Mouse (Mus musculus) frontal cortex, adult 2 months (tissue): ENCODE data around the gene Tet2. TPM values are rescaled to one million over a fixed set of nuclear protein-coding genes. Genes with fewer than 3 reads are reported as not detected.
A peak's percentile ranks its signal among the peaks of the same experiment; 100 is the strongest.

Experiments used
- DNase-seq, 2 experiments: peaks; one replicate each; pipeline ENCODE4 v3.0.0; 2022; ENCODE audit warnings: low spot score in 1 of 2; ENCODE audit errors: extremely low spot score in 1 of 2
- polyA plus RNA-seq: library from polyadenylated mRNA; depleted of rRNA; stranded (reverse); fragments of >200 nt; gene quantifications from 2 replicates; pipeline ENCODE4 v1.2.3, GENCODE M21; 2012

Tet2 gene
- polyA plus RNA-seq, 1 experiment = 33.1 TPM

GRCm38 (mm10) chr3:133523191-133523590, 21.7 kb downstream of the Tet2 start:
- DNase-seq = no peak

DNA sequence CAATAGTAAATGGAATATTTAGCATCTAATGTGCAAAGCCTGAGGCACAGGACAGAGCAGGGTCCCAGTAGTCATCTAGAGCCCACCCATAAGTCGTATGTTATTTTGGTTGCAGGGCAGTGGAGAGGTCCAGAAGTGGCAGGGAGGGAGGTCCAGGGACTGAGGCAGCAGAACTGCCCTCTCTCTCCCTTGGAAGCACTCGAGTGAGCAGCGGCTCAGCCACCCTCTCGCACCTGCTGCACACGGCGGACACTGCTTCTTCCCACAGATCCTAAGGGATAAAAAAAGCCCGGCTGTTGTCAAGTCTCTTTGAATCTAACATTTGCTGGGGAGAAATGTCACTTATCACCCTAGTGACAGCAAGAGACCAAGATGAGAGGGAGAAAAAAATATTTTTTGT, 22.6 kb downstream of the Tet2 start:
- no peak for DNase-seq

DNA sequence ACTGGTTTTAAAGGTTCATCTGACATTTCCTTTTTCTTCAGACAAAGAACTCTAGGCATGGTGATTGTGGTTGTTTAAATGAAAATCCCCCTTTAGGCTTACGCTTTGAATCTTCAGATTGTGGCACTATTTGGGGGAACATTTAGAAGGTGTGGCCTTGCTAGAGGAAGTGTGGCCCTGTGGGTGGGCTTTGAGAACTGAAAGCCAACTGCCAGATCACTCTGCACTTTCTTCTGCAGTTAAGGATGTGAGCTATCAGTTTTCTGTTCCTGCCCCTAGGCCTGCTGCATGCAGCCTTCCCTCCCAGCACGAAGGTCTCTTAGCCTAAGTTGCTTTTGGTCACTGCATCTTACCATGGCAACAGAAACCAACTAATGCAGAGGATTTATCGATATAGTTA, 26.1 kb downstream of the Tet2 start:
- no peak for DNase-seq

GRCm38 (mm10) chr3:133518116-133518515, 26.8 kb downstream of the Tet2 start:
- DNase-seq = no peak

DNA sequence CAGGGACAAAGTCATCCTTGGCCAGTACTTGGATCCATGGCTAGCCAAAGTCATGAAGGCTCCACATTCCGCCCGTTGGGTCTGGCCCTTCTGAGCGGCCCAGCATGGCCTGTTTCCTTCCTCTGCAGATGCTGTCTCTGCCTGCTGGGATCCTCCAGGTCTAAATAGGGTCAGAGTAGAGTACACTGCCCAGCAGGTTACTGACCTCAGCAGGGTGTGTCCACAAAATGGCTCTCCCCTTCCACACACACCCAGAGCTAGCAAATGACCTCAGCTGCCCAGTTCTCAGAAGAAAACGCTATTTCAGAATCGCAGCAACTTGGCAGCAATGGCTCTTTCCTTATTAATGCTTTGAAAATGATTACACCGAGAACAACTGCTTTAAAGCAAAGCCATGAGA, 27.5 kb downstream of the Tet2 start:
- DNase-seq = no peak

DNA sequence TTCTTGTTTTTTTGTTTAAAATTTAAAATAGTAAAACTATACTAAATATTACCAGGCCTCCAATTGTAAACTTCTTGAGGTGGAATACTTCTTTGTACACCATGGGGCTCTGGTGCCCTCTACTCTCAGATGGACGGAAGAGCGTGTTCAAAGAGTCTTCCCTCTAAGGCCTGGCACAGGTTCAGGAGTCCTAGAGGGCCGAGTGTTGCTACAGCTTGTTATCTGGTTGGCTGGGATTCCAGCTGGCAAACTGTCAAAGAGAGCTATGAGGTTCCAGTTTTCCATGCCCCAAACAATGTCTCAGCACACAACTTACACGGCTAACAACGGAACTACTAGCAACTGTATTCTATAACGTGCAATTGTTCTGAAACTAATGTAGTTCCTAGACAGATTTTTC, 28.8 kb downstream of the Tet2 start:
- peak in 1 of 2 experiments; percentile 21 for DNase-seq

GRCm38 (mm10) chr3:133515204-133515969, 29.6 kb downstream of the Tet2 start:
- DNase-seq = no peak

GRCm38 (mm10) chr3:133514290-133514689, 30.6 kb downstream of the Tet2 start:
- DNase-seq = no peak

GRCm38 (mm10) chr3:133513475-133513874, 31.5 kb downstream of the Tet2 start:
- DNase-seq = no peak

- DNase-seq = no peak
Observed at GRCm38 (mm10) chr3:133510368-133510767, 34.6 kb downstream of the Tet2 start.

GRCm38 (mm10) chr3:133509796-133510195, 35.1 kb downstream of the Tet2 start:
- peak; percentile 11 to 18 for DNase-seq

- DNase-seq = no peak
Observed at GRCm38 (mm10) chr3:133508881-133509280, 36.1 kb downstream of the Tet2 start.

GRCm38 (mm10) chr3:133506289-133506954, 38.5 kb downstream of the Tet2 start:
- no peak for DNase-seq

- DNase-seq = peak; percentile 17 to 52
Observed at GRCm38 (mm10) chr3:133496953-133497352, 48.0 kb downstream of the Tet2 start.

DNA sequence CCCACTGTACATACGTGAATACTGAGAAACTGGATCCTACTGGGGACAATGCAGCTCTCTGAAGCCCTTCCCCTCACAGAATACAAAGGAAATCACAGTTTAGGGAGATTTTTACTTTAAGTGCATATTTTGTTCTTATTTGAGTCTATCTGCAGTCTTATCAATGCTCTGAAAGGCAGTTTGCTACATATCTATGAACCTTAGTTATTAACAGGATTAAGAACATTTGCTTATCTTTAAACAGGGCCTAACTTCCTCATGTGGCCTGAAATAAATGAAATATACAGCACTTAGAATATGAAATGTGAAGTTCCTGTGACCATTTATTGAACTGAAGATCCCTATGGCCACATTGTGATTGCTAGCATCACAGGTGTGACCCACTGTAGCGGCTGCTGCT, 53.6 kb downstream of the Tet2 start:
- no peak for DNase-seq

GRCm38 (mm10) chr3:133488022-133488725, 56.8 kb downstream of the Tet2 start:
- no peak for DNase-seq

DNA sequence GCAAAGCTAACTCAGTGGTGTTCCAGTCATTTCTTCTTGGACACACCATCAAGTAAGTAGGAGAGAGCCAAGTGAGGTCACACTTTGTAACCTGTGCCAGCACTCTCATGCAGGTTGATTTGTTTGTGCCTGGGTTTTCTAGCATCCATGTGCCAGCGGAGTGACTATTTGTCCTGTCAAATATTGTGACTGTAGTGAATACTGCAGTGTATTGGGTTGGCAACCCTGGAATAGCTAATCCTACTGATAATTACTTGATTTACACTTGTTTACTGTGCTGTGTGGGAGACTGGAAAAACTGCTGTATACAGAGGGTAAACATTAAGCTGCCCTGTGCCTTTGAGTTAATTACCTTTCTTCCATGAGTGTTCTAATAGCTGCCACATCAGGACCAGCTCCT, 62.1 kb downstream of the Tet2 start:
- DNase-seq = no peak

GRCm38 (mm10) chr3:133478987-133479386, 66.0 kb downstream of the Tet2 start:
- no peak for DNase-seq

DNA sequence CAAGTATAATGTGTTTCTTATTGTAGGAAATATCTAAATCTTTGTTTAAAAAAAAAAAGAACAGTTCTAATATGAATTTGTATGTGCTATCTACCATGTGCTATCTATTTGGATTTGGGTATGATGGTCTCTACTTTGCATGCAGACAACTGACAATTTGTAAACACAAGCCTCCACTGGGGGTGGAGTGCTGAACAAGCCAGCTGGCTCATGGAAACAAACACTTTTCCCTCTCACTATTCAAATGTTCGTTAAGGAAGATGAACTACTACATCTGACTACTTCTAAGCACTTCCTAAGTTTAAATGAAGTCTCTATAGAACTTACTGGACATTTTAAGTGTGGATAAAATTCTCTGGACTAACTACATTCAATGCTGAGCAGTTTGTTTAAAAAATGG, 71.2 kb downstream of the Tet2 start:
- peak in 1 of 2 experiments; percentile 16 for DNase-seq

DNA sequence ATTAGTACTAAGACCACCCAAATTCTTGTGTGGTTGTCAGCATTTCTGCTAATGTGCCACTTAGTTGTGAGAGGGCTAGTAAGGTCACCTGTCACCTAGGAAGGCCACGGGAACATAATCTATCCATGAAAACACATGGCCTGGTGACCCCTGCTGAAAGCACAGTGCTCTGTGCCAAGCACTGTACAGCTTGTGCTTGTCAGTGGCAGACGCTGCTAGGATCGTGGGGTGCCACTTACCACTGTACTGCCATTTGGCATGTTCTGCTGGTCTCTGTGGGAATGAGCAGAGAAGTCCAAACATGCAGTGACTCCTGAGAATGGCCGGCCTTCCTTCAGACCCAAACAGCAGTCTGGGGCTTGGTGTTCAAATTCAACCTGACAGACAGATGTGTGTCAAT, 73.8 kb downstream of the Tet2 start:
- DNase-seq = no peak

DNA sequence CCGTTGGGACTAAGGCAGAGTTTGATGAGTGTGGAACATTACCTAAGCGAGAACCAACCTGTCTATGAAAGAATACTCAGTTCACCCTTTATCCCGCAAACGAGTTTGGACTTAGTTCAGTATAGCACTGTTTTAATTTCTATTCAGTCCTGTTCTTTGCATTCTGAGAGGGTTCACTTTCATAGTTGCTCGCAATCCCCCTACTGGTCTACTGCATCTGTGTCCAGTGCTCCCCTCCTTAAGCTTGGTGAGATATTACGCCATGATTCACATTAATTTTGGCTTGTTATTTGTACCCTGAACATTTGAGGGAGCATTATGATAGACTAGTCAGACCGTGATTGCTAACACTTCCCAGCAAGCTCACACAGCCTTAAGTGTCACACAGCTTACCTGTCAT, 76.1 kb downstream of the Tet2 start:
- DNase-seq = no peak

DNA sequence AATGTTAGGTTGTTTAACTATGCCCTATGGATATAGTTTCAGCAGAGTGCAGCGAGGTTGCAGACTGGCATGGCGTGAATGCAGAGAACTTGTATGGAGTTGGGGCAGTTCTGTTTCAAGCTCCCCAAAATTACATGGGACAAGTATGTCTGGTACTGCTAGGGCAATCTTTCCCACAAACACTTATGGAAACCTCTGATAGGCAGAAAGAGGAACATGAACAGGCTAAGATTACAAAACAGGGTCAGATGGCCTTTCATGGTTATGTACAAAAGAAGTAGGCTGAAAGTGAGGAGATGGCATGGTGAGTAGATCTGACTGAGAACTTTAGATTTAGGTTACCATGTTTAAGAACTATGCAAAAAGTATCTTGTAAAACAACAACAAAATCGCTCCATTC, 81.7 kb downstream of the Tet2 start:
- no peak for DNase-seq
